24 mouse cellular contexts compared by ENCODE assay signal in the genomic region with DNA sequence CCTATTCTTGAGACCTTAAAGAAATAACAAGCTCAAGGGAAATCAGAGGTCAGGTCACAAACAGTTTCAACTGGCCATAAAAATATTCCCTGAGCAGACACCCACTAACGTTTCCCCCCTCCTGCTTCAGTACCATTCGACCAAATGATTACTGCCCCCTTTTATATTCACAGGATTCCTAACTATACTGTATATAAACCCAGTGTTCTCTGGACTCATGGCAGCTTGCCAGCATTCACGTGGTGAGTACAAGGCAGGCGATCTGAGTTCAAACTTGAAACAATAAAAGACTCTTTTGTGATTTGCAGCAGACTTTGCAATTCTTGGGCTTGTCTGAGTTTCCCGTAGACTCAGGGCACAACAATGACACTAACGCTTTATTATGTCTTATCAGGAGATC.
DNase-seq lines count a peak whose midpoint lies in the region; ATAC-seq lines count a peak whose summit lies in the region.
"Had no signal": no experiment of that assay in that cellular context is flagged by ENCODE, and none has a peak within 500 bp of the region (broad histone marks: within the 10 kb centered on the region; RNA-seq: fewer than 3 reads in every experiment).

No protein-coding gene starts in this region.

- H3K4me3 ChIP-seq in embryonic facial prominence, embryonic 14.5 days (ENCODE audit: low read depth, low read length) = no peak overlapping the region
- no peak overlapping the region for H3K4me3 ChIP-seq in embryonic facial prominence, embryonic 10.5 days
- no peak overlapping the region for H3K4me3 ChIP-seq in kidney, embryonic 16.5 days (ENCODE audit: low read length)
- H3K4me3 ChIP-seq: embryonic facial prominence, embryonic 12.5 days; gastrocnemius, adult 2 months; heart, embryonic 12.5 days; hindbrain, embryonic 13.5 days; left cerebral cortex, adult 2 months; limb, embryonic 15.5 days; liver, embryonic 15.5 days; midbrain, embryonic 12.5 days; myocyte; stomach, embryonic 15.5 days had no signal

- no peak for ATAC-seq in embryonic facial prominence, embryonic 14.5 days (ENCODE audit: low read depth)
- ATAC-seq in kidney, embryonic 16.5 days (ENCODE audit: low FRiP score, low TSS enrichment) = no peak
- ATAC-seq: forebrain, embryonic 16.5 days had no signal

- WGBS in embryonic facial prominence, embryonic 14.5 days = 53% methylated on average over 6 of the region's 6 CpGs
- WGBS in embryonic facial prominence, embryonic 10.5 days = 80% methylated on average over 6 of the region's 6 CpGs
- WGBS in kidney, embryonic 16.5 days = 49% methylated on average over 6 of the region's 6 CpGs

- DNase-seq in embryonic facial prominence, embryonic 14.5 days (ENCODE audit: low spot score) = peak; percentile 2
- no peak for DNase-seq in embryonic facial prominence, embryonic 10.5 days (ENCODE audit: low spot score)
- peak; percentile 4 to 16 for DNase-seq in kidney, postnatal 4 days
- peak; percentile 43 for DNase-seq in testis, postnatal 10 days (ENCODE audit: low spot score)
- DNase-seq in testis, postnatal 14 days (ENCODE audit: low spot score) = no peak
- DNase-seq in layer of hippocampus, postnatal 36 days = no peak
- DNase-seq in adrenal gland, adult 8-10 months = no peak
- DNase-seq: adrenal gland, postnatal 36 days; cerebellum, adult 8-10 months; gastrocnemius, adult 2 months; heart, postnatal 14 days; lung, postnatal 10 days had no signal

- no peak overlapping the region for H3K27ac ChIP-seq in embryonic facial prominence, embryonic 14.5 days (replicated peaks; ENCODE audit: low read depth, low read length)
- H3K27ac ChIP-seq in embryonic facial prominence, embryonic 10.5 days (replicated peaks) = no peak overlapping the region
- H3K27ac ChIP-seq in kidney, embryonic 16.5 days (ENCODE audit: low read length) = no peak overlapping the region
- H3K27ac ChIP-seq: embryonic facial prominence, embryonic 12.5 days; gastrocnemius, adult 2 months; hindbrain, embryonic 13.5 days; left cerebral cortex, adult 2 months; limb, embryonic 15.5 days; liver, embryonic 15.5 days; midbrain, embryonic 12.5 days; stomach, embryonic 15.5 days had no signal

- no peaks in the 10 kb centered on the region for H3K9me3 ChIP-seq in embryonic facial prominence, embryonic 14.5 days (ENCODE audit: control insufficient read depth, low read length)
- H3K9me3 ChIP-seq in embryonic facial prominence, embryonic 10.5 days = no peaks in the 10 kb centered on the region
- H3K9me3 ChIP-seq in kidney, embryonic 16.5 days (ENCODE audit: low read length) = no peaks in the 10 kb centered on the region
- H3K9me3 ChIP-seq: embryonic facial prominence, embryonic 12.5 days; G1E; heart, embryonic 12.5 days; hindbrain, embryonic 13.5 days; limb, embryonic 15.5 days; liver, embryonic 15.5 days; midbrain, embryonic 12.5 days; stomach, embryonic 15.5 days had no signal

- H3K4me1 ChIP-seq in embryonic facial prominence, embryonic 14.5 days (ENCODE audit: control insufficient read depth, insufficient read depth, low read length) = no peaks in the 10 kb centered on the region
- H3K4me1 ChIP-seq in embryonic facial prominence, embryonic 10.5 days = no peaks in the 10 kb centered on the region
- H3K4me1 ChIP-seq in kidney, embryonic 16.5 days (ENCODE audit: insufficient read depth, low read length) = no peaks in the 10 kb centered on the region
- H3K4me1 ChIP-seq: embryonic facial prominence, embryonic 12.5 days; heart, embryonic 12.5 days; hindbrain, embryonic 13.5 days; limb, embryonic 15.5 days; liver, embryonic 15.5 days; midbrain, embryonic 12.5 days; stomach, embryonic 15.5 days had no signal

- no peak overlapping the region for H3K4me2 ChIP-seq in embryonic facial prominence, embryonic 14.5 days (ENCODE audit: low read depth, low read length)
- H3K4me2 ChIP-seq in kidney, embryonic 16.5 days (replicated peaks; ENCODE audit: low read depth, low read length) = no peak overlapping the region
- H3K4me2 ChIP-seq: embryonic facial prominence, embryonic 12.5 days; heart, embryonic 12.5 days; hindbrain, embryonic 13.5 days; limb, embryonic 15.5 days; liver, embryonic 15.5 days; midbrain, embryonic 12.5 days; stomach, embryonic 15.5 days had no signal

- H3K36me3 ChIP-seq in embryonic facial prominence, embryonic 14.5 days (ENCODE audit: control insufficient read depth, insufficient read depth, low read length) = no peaks in the 10 kb centered on the region
- H3K36me3 ChIP-seq in embryonic facial prominence, embryonic 10.5 days (replicated peaks) = no peaks in the 10 kb centered on the region
- no peaks in the 10 kb centered on the region for H3K36me3 ChIP-seq in kidney, embryonic 16.5 days (ENCODE audit: insufficient read depth, low read length)
- H3K36me3 ChIP-seq: embryonic facial prominence, embryonic 12.5 days; G1E; heart, embryonic 12.5 days; hindbrain, embryonic 13.5 days; limb, embryonic 15.5 days; liver, embryonic 15.5 days; midbrain, embryonic 12.5 days; stomach, embryonic 15.5 days had no signal

- H3K9ac ChIP-seq in embryonic facial prominence, embryonic 14.5 days (ENCODE audit: low read depth, low read length) = no peak overlapping the region
- no peak overlapping the region for H3K9ac ChIP-seq in kidney, embryonic 16.5 days (replicated peaks; ENCODE audit: low read length)
- H3K9ac ChIP-seq: embryonic facial prominence, embryonic 12.5 days; heart, embryonic 12.5 days; hindbrain, embryonic 13.5 days; limb, embryonic 15.5 days; liver, embryonic 15.5 days; midbrain, embryonic 12.5 days; stomach, embryonic 15.5 days had no signal

- H3K27me3 ChIP-seq in embryonic facial prominence, embryonic 14.5 days (replicated peaks; ENCODE audit: control insufficient read depth, insufficient read depth, low read length) = no peaks in the 10 kb centered on the region
- no peaks in the 10 kb centered on the region for H3K27me3 ChIP-seq in embryonic facial prominence, embryonic 10.5 days (replicated peaks; ENCODE audit: low read depth, poor library complexity, severe bottlenecking)
- H3K27me3 ChIP-seq in kidney, embryonic 16.5 days (ENCODE audit: insufficient read depth, low read length) = no peaks in the 10 kb centered on the region
- H3K27me3 ChIP-seq: embryonic facial prominence, embryonic 12.5 days; heart, embryonic 12.5 days; hindbrain, embryonic 13.5 days; limb, embryonic 15.5 days; liver, embryonic 15.5 days; midbrain, embryonic 12.5 days; stomach, embryonic 15.5 days had no signal

Comparison
In these comparisons a context has a peak if more than half of its experiments do, and no peak if none do; other contexts are left out.
1. DNase-seq: peak in embryonic facial prominence, embryonic 14.5 days (single experiment), kidney, postnatal 4 days (2 of 2) and testis, postnatal 10 days (single experiment); none in embryonic facial prominence, embryonic 10.5 days (single experiment), testis, postnatal 14 days (single experiment), layer of hippocampus, postnatal 36 days (0 of 2) and adrenal gland, adult 8-10 months (single experiment).